Mouse (Mus musculus) 3134 (cell line): ENCODE measurements around the gene Pih1d3.

Source experiments
- DNase-seq: peaks from one replicate; pipeline ENCODE4 v3.0.0-alpha.2; 2011; ENCODE audit warnings: low spot score; ENCODE audit not compliant: insufficient read length; ENCODE audit errors: extremely low read depth

Gene Pih1d3

GRCm38 (mm10) chr1:31222564-31222963 lies at the start of gene Pih1d3, which contains the start of gene 4931428L18Rik:
Gene Pih1d3 (plus strand): TSS chr1:31222838.
Gene 4931428L18Rik (minus strand): TSS chr1:31222684.
- DNase-seq, result no peak

- DNase-seq, result no peak
These were observed 47.2 kb upstream of the Pih1d3 start for GRCm38 (mm10) chr1:31175401-31175800.

DNA sequence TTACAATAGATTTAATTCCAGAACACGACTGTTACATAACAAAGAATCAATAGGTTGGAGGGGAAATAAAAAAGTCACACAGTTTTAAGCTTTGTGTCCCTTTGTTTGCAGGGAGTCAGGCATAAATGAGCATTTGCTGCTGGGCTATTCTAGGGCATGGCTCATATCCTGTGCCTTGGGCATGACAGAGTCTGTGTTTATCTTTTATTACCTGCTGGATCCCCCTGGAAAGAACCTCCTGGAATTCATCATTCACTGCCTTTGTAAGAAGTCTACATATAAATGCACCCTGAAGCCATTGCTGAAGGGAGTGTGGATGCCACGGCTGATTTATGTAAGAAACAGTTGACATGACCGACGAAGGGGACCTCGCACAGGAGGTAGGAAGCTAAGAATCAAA lies 46.5 kb upstream of the Pih1d3 start, which contains the start of gene Lgsn:
Lgsn (plus strand) TSS at position 301 of the 400 bp plus-strand sequence.
- DNase-seq, result no peak

DNA sequence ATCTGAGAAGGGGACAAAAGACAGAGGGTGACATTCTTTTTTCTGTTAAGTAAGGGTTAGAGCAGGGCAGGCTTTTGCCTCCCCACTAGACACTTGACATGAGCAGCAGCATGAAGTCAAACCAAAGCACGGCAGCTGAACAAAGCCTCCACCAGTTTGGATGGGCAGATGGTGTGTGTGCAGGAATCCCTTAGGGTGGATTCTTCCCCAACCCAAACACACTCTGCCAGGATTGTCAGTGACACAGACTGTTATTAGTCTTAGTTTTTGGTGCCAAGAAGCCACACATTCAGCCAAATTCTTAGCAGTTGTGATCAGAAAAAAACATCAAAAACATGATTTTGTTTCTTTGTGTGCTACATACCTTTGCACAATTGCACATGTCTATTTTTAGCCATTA lies 44.4 kb upstream of the Pih1d3 start:
- DNase-seq, result no peak

DNA sequence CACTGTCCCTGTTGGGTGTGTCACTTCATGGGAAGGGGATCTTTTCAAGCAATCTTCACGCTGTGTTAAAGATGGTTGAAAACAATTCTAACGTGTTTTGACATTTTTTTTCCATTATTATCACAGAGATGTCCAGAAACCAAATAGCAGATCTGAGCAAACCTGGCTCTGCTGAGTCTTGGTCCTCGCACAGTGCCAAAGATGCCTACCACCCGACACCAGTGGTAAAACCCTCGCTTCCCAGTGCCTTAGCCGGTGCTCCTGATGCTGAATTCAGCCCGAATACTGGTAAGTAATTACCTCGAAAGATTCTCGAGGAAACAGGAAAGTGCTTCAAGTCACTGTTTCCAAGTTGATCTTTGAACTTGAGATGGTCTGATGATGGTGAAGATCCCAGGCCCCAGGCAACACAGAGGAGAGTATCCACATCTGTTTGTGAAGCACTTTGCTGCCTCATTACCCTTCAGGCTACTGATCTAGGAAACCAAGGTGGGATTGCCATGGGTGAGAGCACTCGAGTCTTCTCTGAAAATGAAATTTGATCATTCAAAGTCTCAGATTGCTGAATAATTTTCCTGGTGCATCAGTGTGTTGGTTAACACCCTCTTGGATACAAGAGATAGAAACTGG lies 32.3 kb upstream of the Pih1d3 start:
- DNase-seq, result no peak

GRCm38 (mm10) chr1:31195633-31196032 lies 27.0 kb upstream of the Pih1d3 start:
- DNase-seq, result no peak

DNA sequence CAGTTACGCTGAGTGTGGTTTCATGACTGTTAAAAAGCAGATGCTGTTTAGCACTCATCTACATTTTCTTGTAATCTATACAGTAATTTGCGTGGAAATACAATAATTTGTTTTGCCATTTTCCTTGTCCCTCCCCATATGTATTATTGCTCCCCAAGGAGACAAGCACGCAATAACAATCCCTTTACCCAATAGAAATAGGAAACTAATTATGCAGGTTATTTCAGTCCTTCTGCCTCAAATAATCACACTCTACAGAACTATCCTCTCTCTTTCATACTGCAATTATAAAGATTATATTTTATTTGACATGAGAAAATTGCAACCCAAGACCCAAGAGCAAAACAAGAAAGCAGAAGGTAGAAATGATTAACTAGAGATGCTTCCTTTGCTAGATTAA lies 25.7 kb upstream of the Pih1d3 start:
- no peak for DNase-seq

GRCm38 (mm10) chr1:31203771-31204170 lies 18.9 kb upstream of the Pih1d3 start:
- DNase-seq, result no peak

GRCm38 (mm10) chr1:31205346-31205745 lies 17.3 kb upstream of the Pih1d3 start:
- no peak for DNase-seq

DNA sequence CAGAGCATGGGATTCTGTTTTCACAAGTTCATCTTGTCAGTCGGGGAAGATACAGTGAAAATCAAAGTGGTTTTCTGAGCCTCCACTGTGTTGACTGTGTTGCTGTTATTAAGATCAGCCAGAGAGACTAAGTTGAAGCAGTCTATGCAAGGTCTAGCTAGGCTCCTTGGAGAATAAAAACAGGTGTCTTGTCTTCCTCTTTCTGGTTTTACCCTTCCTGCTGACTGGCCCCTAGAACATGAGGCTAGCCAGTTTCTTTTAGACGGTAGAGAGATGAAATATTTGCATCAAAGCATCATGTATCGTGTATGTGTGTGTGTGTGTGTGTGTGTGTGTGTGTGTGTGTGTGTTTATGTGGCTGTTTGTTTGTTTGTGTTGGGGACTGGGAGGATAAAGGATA lies 16.9 kb upstream of the Pih1d3 start:
- DNase-seq, result no peak

DNA sequence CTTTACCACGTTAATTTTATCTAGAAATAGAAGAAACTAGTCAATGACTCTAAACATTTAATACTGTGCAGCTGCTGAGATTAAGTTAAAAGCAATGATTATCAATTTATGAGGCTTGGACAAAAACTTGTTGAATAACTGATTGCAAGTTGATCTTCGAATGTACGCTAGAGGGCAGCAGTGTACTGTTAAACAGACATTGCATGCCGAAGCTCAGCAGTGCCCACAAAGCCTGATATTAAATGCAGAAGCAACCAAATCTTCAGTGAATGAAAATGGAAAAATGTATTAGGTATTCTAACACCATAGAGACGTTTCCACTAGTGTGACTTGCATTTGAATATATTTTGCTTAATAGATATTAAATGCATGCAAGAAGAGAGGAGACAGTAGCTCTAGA lies 12.5 kb upstream of the Pih1d3 start:
- no peak for DNase-seq

DNA sequence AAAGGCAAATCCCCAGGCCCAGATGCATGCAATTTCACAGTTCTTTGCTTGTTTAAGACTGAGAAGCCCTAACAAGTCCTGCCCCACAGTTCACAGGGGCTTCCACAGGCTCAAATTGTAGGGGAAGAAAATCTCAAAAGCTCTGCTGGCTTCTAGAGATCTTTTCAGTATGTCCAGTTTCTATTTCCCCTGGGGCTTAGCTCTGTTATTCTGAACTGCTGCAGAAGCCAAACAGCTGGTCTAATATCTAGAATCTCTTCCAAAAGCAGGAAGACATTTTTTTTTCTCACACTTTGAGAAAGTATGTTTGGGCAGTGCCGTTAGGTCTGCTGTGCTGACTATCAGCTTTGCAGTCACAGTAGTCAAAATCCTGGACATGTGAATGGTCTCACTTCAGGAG lies 7.8 kb upstream of the Pih1d3 start:
- no peak for DNase-seq

DNA sequence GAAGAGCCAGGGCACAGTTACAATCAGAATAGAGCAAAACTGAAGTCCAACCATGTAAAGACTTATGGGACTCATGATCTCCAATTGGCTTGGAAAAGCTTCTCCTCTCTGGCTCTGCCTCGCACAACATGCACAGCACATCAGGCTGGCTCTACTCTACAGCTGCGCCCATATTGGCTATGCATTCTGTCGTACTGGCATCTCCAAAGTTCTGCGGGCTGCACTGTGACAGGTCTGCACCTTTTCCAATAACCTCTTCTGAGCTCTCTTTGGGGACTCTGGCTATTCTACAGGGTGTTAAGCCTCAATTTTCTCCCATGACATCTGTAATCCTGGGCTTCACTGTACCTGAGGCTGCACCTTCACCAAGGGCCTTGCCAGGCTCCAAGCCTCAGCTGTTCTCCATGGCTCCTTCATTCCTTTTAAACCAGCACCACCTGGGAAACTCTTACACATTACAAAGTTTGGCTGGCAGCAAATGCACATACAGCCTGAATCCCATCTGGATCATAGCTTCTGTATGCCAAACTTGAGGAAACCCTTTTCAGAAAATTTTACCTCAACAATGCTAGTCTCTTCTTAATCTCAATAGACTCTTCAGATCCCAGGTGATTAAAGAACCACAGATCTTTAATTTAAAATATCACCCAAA lies 1.9 kb upstream of the Pih1d3 start:
- DNase-seq, result no peak

DNA sequence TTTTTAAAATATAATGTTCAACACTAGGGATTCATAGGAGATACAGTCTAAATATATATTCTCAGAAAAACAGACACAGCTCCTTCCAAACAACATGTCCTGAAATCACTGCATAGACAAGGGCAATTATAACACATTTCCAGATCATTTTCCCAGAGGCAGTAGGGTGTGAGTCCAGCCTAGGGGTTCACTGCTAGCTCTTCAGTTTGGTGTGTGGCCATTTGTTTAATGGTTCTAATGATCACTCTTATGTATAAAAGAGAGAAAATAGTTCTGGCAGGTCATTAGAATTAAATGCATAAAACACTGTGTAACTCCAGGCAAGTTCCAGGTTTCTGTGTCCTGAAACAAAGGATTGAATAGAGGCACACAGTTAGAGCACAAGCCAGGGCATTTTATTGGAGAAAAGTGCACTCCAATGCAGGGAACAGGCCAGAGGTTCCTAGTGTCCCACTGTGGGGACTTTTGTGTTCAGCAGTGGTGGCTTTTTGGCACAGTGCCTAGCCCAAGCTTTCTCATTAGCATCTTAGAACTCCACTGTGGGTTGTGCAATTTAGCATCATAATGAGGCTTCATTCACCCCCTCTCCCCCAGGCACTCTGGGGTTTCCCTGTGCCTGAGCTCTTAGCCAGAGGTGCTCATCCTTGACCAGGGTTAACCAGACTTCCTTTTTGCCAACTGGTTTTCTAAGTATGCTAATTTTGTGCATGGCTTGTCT lies 10.8 kb downstream of the Pih1d3 start:
- DNase-seq, result no peak

DNA sequence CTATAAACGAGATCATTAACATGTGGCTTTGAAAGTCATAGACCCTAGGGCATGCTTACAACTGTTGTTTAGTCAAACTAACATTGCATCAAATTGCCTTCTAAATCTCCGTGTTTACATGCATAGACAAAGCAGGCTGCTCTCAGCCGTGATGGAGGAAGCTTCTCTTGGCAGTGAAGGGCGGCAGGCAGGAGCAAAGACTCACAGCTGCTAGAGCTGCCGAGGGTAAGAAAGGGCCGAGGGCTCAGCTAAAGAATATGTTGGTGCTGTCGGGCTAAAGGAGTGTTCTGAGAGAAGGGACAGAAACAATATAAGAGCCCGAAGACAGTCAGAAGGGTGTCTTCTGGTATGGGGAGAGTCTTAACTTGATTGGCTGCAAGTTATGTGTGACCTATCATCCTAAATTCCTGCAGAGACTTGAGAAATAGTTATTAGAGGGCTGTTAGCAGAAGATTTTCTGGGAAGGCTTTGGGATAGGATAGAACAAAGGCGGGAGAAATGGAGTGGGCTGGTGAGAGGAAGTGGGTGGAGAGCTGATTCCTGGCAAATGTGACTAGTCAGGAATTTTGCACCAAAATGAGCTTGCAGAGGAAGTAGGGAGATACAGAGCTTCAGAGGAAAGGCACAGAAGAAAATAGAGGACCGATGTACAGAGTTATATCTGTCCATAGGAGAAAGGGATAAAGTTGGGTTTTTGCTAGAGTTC lies 37.7 kb downstream of the Pih1d3 start:
- no peak for DNase-seq
